Mouse (Mus musculus) lung, adult 2 months (tissue): ENCODE results near the gene Il18r1.

Experiments used
- CTCF ChIP-seq: fragments of 200-500 bp; IDR thresholded peaks from 2 replicates; pipeline ENCODE4 v1.5.1; 2011; ENCODE audit warnings: mild to moderate bottlenecking, low read length, control low read depth; ENCODE audit not compliant: insufficient read depth
- POLR2A ChIP-seq: fragments of 200-500 bp; IDR thresholded peaks from 2 replicates; pipeline ENCODE4 v1.6.1; 2011; ENCODE audit warnings: low read depth, mild to moderate bottlenecking, control low read depth, low read length, borderline replicate concordance; ENCODE audit errors: extremely low read depth

GRCm38 (mm10) chr1:40544650-40545049 is 79.3 kb downstream of the Il18r1 start:
- TF ChIP-seq CTCF (peak; percentile 52; the same call in 1 of the 2 replicates), POLR2A (no peak)
